Mouse (Mus musculus): ENCODE measurements around the gene Smc1b.
A peak's percentile ranks its signal among the peaks of the same experiment; 100 is the strongest.

The Smc1b gene

DNA sequence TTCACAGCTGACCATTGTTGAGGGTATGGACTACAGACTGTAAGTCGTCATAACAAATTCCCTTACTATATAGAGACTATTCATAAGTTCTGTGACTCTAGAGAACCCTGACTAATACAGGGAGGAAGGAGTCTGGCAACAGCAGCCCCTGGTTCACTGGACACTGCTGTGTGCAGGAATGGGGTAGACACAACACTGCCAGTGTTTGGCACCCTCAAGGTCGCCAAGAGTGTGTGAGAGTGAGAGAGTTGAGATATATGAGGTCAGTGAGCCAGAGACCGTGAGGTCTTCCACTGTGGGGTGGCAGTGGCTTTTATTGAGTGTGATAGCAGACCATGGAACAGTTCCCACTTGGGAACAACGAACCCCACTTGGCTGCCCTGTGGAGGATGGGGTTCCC is 105.6 kb downstream of the Smc1b start:
- no peak for DNase-seq (ENCODE audit: low spot score in 2 of 2)

GRCm38 (mm10) chr15:85022211-85022610 is 109.6 kb downstream of the Smc1b start:
- DNase-seq (ENCODE audit: low spot score in 2 of 2): no peak

DNA sequence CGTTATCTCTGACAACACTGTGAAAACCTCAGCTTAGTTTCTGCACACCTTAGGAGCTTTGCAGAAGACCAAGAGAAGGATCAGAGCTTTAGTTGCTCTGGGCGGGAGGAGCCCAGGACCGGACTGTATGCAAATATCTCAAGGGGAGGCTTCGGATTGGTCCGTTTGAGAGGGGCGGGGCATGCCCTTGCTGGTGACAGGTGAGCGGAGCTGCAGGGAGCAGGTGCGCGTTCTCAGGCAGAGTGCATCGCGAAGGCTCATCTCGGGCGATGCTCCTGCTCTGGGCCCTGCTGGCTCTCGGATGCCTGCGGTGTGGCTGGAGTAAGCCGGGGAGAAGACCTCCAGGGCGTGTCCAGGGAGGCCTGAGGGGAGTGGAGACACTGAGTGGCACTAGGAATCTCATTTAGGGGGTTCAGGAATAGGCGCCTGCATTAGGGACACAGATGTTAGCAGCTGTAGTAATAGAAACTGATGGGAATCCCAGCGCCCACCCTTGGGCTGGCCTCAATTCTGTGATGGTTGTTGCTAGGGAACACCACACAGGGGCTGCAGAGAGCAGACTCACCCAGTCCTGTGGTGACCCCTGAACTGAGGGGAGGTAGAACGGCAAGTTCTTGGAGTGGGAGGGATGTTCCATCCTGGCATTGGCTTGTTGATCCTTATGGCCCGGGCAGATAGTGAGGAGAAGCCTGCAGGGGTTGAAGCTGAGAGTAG is 114.7 kb downstream of the Smc1b start, which contains the start of gene Upk3a:
TSS of gene Upk3a (plus strand) at position 191 of the 714 bp plus-strand sequence.
- peak in 1 of 2 experiments; percentile 60 for DNase-seq (ENCODE audit: low spot score in 2 of 2)

- DNase-seq (ENCODE audit: low spot score in 2 of 2): no peak
These were observed 116.0 kb downstream of the Smc1b start for GRCm38 (mm10) chr15:85015771-85016170.

Measured in urinary bladder, postnatal 4 days (tissue).